Mouse (Mus musculus) c-Kit-positive CD71-negative TER-119-negative erythroid progenitor cells, embryonic 14.5 days (primary cell): Measurements from ENCODE around the gene Gm7876.
"Not testable (repeated sequence)": the region's sequence is repeated elsewhere in the genome, so short reads cannot be mapped to it uniquely, and the experiment has no call there.

ENCODE experiments used
- DNase-seq: peaks from one replicate; pipeline ENCODE4 v3.0.0-alpha.2; 2013; ENCODE audit warnings: low read depth

Gm7876 gene

GRCm38 (mm10) chr14:4708938-4709337, at the start of gene Gm7876:
Gene Gm7876, plus strand, starts transcription at chr14:4709238.
- DNase-seq, result not testable (repeated sequence)

DNA sequence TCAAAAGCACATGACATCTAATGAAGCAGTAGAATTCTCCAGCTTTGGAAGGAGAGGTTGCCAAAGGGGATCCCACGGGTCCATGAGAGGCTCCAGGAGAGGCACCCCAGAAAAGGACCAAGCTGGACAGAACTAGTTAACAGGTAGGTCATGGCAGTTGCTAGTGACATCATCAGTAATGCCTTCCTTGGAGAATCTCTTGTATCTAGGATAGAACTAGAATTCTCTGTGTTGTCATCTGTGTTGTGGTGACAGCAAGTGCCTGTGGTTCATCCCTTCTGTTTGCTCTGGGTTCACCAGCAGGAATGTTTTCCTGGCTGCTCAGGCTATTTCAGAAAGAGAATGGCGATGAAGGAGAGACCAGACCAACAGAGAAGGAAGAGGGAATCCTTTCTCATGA, 45.1 kb upstream of the Gm7876 start, which contains the start of gene Gm3239:
Gene Gm3239 (plus strand): TSS at position 301 of the 400 bp plus-strand sequence.
- DNase-seq, result not testable (repeated sequence)

GRCm38 (mm10) chr14:4726038-4726880, 17.2 kb downstream of the Gm7876 start, which contains the start of gene Gm3252:
Gene Gm3252, plus strand, starts transcription at chr14:4726775.
- DNase-seq, result not testable (repeated sequence)
